Mouse (Mus musculus) lung, adult 2 months (tissue): ENCODE measurements around the gene Inip.

Experiments
- CTCF ChIP-seq: fragments of 200-500 bp; IDR thresholded peaks from 2 replicates; pipeline ENCODE4 v1.5.1; 2011; ENCODE audit warnings: mild to moderate bottlenecking, low read length, control low read depth; ENCODE audit not compliant: insufficient read depth
- POLR2A ChIP-seq: fragments of 200-500 bp; IDR thresholded peaks from 2 replicates; pipeline ENCODE4 v1.6.1; 2011; ENCODE audit warnings: low read depth, mild to moderate bottlenecking, control low read depth, low read length, borderline replicate concordance; ENCODE audit errors: extremely low read depth

- TF ChIP-seq CTCF (no peak), POLR2A (no peak)
Observed at GRCm38 (mm10) chr4:59826381-59826780, 25.0 kb upstream of the Inip start.
